Comparison of ENCODE assay signal across 14 mouse cellular contexts in the genomic region with DNA sequence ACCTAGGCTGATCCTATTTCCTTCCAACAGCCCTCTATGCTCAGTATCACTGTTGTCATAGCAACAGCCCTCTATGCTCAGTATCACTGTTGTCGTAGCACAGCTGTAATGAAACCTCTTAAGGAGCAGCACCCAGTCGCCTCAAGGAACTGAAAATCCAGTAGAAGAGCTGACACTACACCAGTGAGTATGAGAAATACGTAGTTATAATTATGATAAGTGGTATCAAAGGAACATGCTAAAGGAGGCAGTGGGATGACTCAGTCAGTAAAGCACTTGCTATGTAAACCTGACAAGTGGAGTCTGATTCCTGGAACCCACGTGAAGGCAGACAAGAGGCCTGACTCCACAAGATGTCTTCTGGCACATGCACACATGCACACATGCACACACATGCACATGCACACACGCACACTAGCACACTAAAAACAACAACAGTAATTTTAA. TPM values are rescaled to one million over a fixed set of nuclear protein-coding genes. Genes with fewer than 3 reads are reported as not detected.
DNase-seq lines count a peak whose midpoint lies in the region; ATAC-seq and TF ChIP-seq lines count a peak whose summit lies in the region.
"Had no signal": no experiment of that assay in that cellular context is flagged by ENCODE, and none has a peak within 500 bp of the region (broad histone marks: within the 10 kb centered on the region; RNA-seq: fewer than 3 reads in every experiment).

No protein-coding gene starts in this region.

- 63% methylated on average over 5 of the region's 5 CpGs for WGBS in hindbrain, embryonic 12.5 days
- 66% methylated on average over 5 of the region's 5 CpGs for WGBS in hindbrain, embryonic 11.5 days
- 36% methylated on average over 5 of the region's 5 CpGs for WGBS in midbrain, postnatal 0 days

- no peaks in the 10 kb centered on the region for H3K27me3 ChIP-seq in hindbrain, embryonic 12.5 days
- H3K27me3 ChIP-seq in hindbrain, embryonic 11.5 days (ENCODE audit: control insufficient read depth, insufficient read depth, low read length), result no peaks in the 10 kb centered on the region
- H3K27me3 ChIP-seq in midbrain, postnatal 0 days (ENCODE audit: insufficient read depth, low read length), result no peaks in the 10 kb centered on the region
- H3K27me3 ChIP-seq: embryonic facial prominence, embryonic 12.5 days; heart, embryonic 13.5 days had no signal

- no peaks in the 10 kb centered on the region for H3K36me3 ChIP-seq in hindbrain, embryonic 12.5 days
- H3K36me3 ChIP-seq in hindbrain, embryonic 11.5 days (ENCODE audit: control insufficient read depth, insufficient read depth, low read length), result no peaks in the 10 kb centered on the region
- no peaks in the 10 kb centered on the region for H3K36me3 ChIP-seq in midbrain, postnatal 0 days (ENCODE audit: insufficient read depth, low read length)
- H3K36me3 ChIP-seq: embryonic facial prominence, embryonic 12.5 days; heart, embryonic 13.5 days had no signal

- no peak for TF ChIP-seq CTCF in embryonic fibroblast, embryonic 13.5 days (IDR thresholded peaks at IDR 0.05; ENCODE audit: borderline replicate concordance, insufficient read depth, low read length)
- no peak for TF ChIP-seq CTCF in midbrain, postnatal 0 days (IDR thresholded peaks at IDR 0.05)

- DNase-seq in hindbrain, embryonic 11.5 days (ENCODE audit: low spot score), result no peak
- DNase-seq in R1 (ENCODE audit: low read depth, low spot score), result peak; percentile 7
- peak; percentile 73 for DNase-seq in midbrain, postnatal 0 days (ENCODE audit: low spot score)
- no peak for DNase-seq in cerebellum, adult 11-12 months
- DNase-seq in kidney, adult 8-10 months, result no peak
- DNase-seq in cerebellum, postnatal 10 days, result no peak
- DNase-seq: cerebellum, adult 8-10 months; right cerebral cortex, postnatal 4 days had no signal

- no peak overlapping the region for H3K4me3 ChIP-seq in hindbrain, embryonic 12.5 days
- H3K4me3 ChIP-seq in hindbrain, embryonic 11.5 days (ENCODE audit: low read depth, low read length), result no peak overlapping the region
- H3K4me3 ChIP-seq in embryonic fibroblast, embryonic 13.5 days (ENCODE audit: insufficient read depth, low read length), result no peak overlapping the region
- no peak overlapping the region for H3K4me3 ChIP-seq in midbrain, postnatal 0 days (ENCODE audit: low read depth, low read length)
- H3K4me3 ChIP-seq: embryonic facial prominence, embryonic 12.5 days; heart, embryonic 13.5 days had no signal

- peaks cover 5% of the 10 kb centered on the region for H3K4me1 ChIP-seq in hindbrain, embryonic 12.5 days
- H3K4me1 ChIP-seq in hindbrain, embryonic 11.5 days (replicated peaks; ENCODE audit: control insufficient read depth, insufficient read depth, low read length), result no peaks in the 10 kb centered on the region
- H3K4me1 ChIP-seq in embryonic fibroblast, embryonic 13.5 days (ENCODE audit: control insufficient read depth, insufficient read depth, low read length), result peaks cover 13% of the 10 kb centered on the region
- no peaks in the 10 kb centered on the region; the same call in 1 of the 2 replicates for H3K4me1 ChIP-seq in midbrain, postnatal 0 days (ENCODE audit: insufficient read depth, low read length)
- H3K4me1 ChIP-seq: embryonic facial prominence, embryonic 12.5 days; heart, embryonic 13.5 days had no signal

- no peak overlapping the region for H3K4me2 ChIP-seq in hindbrain, embryonic 12.5 days (replicated peaks)
- H3K4me2 ChIP-seq in hindbrain, embryonic 11.5 days (replicated peaks; ENCODE audit: low read depth, low read length), result no peak overlapping the region
- no peak overlapping the region for H3K4me2 ChIP-seq in midbrain, postnatal 0 days (ENCODE audit: low read depth, low read length, poor library complexity, severe bottlenecking)
- H3K4me2 ChIP-seq: embryonic facial prominence, embryonic 12.5 days; heart, embryonic 13.5 days; liver, embryonic 11.5 days had no signal

- no peak for TF ChIP-seq POLR2A in embryonic fibroblast, embryonic 13.5 days (IDR thresholded peaks at IDR 0.05; ENCODE audit: low read depth, low read length)

- no peak overlapping the region for H3K27ac ChIP-seq in hindbrain, embryonic 12.5 days
- no peak overlapping the region for H3K27ac ChIP-seq in hindbrain, embryonic 11.5 days (ENCODE audit: low read depth, low read length)
- H3K27ac ChIP-seq in embryonic fibroblast, embryonic 13.5 days (ENCODE audit: insufficient read depth, low read length), result peak overlapping the region; percentile 22; the same call in 1 of the 2 replicates
- peak overlapping the region; percentile 51 for H3K27ac ChIP-seq in midbrain, postnatal 0 days (ENCODE audit: low read depth, low read length)
- H3K27ac ChIP-seq: embryonic facial prominence, embryonic 12.5 days; heart, embryonic 13.5 days had no signal

- no peaks in the 10 kb centered on the region for H3K9me3 ChIP-seq in hindbrain, embryonic 12.5 days (replicated peaks)
- no peaks in the 10 kb centered on the region for H3K9me3 ChIP-seq in hindbrain, embryonic 11.5 days (ENCODE audit: control insufficient read depth, low read length)
- H3K9me3 ChIP-seq in midbrain, postnatal 0 days (ENCODE audit: low read length), result no peaks in the 10 kb centered on the region
- H3K9me3 ChIP-seq: embryonic facial prominence, embryonic 12.5 days; heart, embryonic 13.5 days had no signal

- H3K9ac ChIP-seq in hindbrain, embryonic 12.5 days, result no peak overlapping the region
- no peak overlapping the region for H3K9ac ChIP-seq in hindbrain, embryonic 11.5 days (ENCODE audit: low read depth, low read length)
- H3K9ac ChIP-seq in midbrain, postnatal 0 days (replicated peaks; ENCODE audit: low read length, poor library complexity, severe bottlenecking), result no peak overlapping the region
- H3K9ac ChIP-seq: embryonic facial prominence, embryonic 12.5 days; heart, embryonic 13.5 days had no signal

- ATAC-seq in hindbrain, embryonic 12.5 days (ENCODE audit: low FRiP score), result peak; percentile 59; the same call in 1 of the 2 replicates
- ATAC-seq in hindbrain, embryonic 11.5 days (ENCODE audit: low FRiP score), result no peak
- ATAC-seq in midbrain, postnatal 0 days (ENCODE audit: low FRiP score), result peak; percentile 88

RNA-seq across cellular contexts. Expression of a gene that starts 31.8 kb away (rescaled TPM):
- 37.4 and 41.0 TPM in 2 replicates for polyA plus RNA-seq in hindbrain, embryonic 12.5 days (2016; fragmentation: Nextera tagmentation; extraction: Ambion mirVana)
- 29.6 and 34.3 TPM in 2 replicates for polyA plus RNA-seq in hindbrain, embryonic 11.5 days (2014; fragmentation: Nextera tagmentation; extraction: Ambion mirVana)
- polyA plus RNA-seq in embryonic fibroblast, embryonic 13.5 days (2011; ENCODE audit: insufficient read length, low read depth, missing spikeins), result 89.7 and 95.1 TPM in 2 replicates
- 24.8 and 33.5 TPM in 2 replicates for total RNA-seq in midbrain, postnatal 0 days (2014; rRNA removed)
- 34.6 and 40.4 TPM in 2 replicates for polyA plus RNA-seq in midbrain, postnatal 0 days (2015; fragmentation: Nextera tagmentation; extraction: Ambion mirVana)
- total RNA-seq: MEL had no signal

RNA-seq across cellular contexts. Expression of a gene that starts 40.3 kb away (rescaled TPM):
- polyA plus RNA-seq in hindbrain, embryonic 12.5 days (2016; fragmentation: Nextera tagmentation; extraction: Ambion mirVana), result 56.2 and 57.7 TPM in 2 replicates
- 51.2 and 52.5 TPM in 2 replicates for polyA plus RNA-seq in hindbrain, embryonic 11.5 days (2014; fragmentation: Nextera tagmentation; extraction: Ambion mirVana)
- polyA plus RNA-seq in embryonic fibroblast, embryonic 13.5 days (2011; ENCODE audit: insufficient read length, low read depth, missing spikeins), result 52.8 and 53.5 TPM in 2 replicates
- 162 and 182 TPM in 2 replicates for total RNA-seq in midbrain, postnatal 0 days (2014; rRNA removed)
- 115 and 127 TPM in 2 replicates for polyA plus RNA-seq in midbrain, postnatal 0 days (2015; fragmentation: Nextera tagmentation; extraction: Ambion mirVana)

Comparison
In these comparisons a context has a peak if more than half of its experiments do, and no peak if none do; other contexts are left out.
1. H3K27ac ChIP-seq: peak in embryonic fibroblast, embryonic 13.5 days (single experiment) and midbrain, postnatal 0 days (single experiment); none in hindbrain, embryonic 12.5 days (single experiment) and hindbrain, embryonic 11.5 days (single experiment).
2. DNase-seq: peak in R1 (single experiment) and midbrain, postnatal 0 days (single experiment); none in hindbrain, embryonic 11.5 days (single experiment), cerebellum, adult 11-12 months (single experiment), kidney, adult 8-10 months (0 of 2) and cerebellum, postnatal 10 days (0 of 2).